Mouse (Mus musculus) retina, adult 2 months (tissue): ENCODE measurements around the gene Uba3.

Experiments used
- DNase-seq: peaks from one replicate; pipeline ENCODE4 v3.0.0-alpha.2; 2012; ENCODE audit warnings: low read depth, low spot score

The Uba3 gene

GRCm38 (mm10) chr6:97141811-97142210, 63.6 kb downstream of the Uba3 start:
- DNase-seq: no peak
